Mouse (Mus musculus): ENCODE results near the gene Olfr811.

The Olfr811 gene

DNA sequence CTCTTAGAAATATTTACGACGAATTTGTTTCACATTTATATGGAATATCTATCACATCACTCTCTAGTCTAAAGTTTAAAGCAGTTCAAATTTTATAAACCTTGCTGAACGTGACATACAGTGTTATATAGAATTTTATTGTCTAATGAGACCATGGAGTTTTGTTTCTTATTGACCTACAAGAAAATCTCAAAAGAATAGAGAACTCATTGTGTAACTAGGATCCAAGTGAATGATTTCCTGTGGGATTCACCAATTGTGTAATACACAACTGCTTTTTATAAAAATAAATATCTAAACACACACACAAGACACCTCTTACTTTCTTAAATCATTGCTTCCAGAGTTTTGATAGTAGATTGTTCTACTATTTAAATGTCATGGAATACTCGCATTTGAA lies at the start of gene Olfr811:
TSS of gene Olfr811 (minus strand) at position 101 of the 400 bp plus-strand sequence.
- DNase-seq (ENCODE audit: low spot score in 2 of 2), result no peak

- DNase-seq (ENCODE audit: low spot score in 2 of 2), result no peak
Measured at GRCm38 (mm10) chr10:129847343-129847742, 43.1 kb upstream of the Olfr811 start.

DNA sequence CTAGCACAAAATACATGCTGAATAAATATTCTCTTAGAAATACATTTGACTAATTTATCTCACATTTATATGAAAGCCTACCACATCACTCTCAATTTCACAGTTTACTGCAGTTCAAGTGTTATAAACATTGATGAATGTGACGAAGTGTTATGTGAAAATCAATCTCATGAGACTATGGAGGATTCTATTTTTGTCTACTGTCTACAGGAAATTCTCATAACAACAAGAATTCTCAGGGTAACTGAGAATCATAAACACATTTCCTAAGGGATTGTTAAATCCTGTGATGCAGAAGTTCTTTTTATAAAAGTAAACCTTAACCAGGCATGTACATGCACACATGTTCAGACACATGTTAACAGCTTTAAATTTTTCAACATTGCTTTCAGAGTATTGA lies 41.8 kb upstream of the Olfr811 start, which contains the start of gene Olfr812:
TSS of gene Olfr812 (minus strand) at position 101 of the 400 bp plus-strand sequence.
- no peak for DNase-seq (ENCODE audit: low spot score in 2 of 2)

GRCm38 (mm10) chr10:129794817-129795216 lies 9.4 kb downstream of the Olfr811 start, which contains the start of gene Olfr810:
Gene Olfr810 (minus strand): TSS chr10:129794917.
- DNase-seq (ENCODE audit: low spot score in 2 of 2), result no peak

- DNase-seq (ENCODE audit: low spot score in 2 of 2), result no peak
Measured at GRCm38 (mm10) chr10:129778123-129778522, 26.1 kb downstream of the Olfr811 start.

GRCm38 (mm10) chr10:129774338-129774737 lies 29.9 kb downstream of the Olfr811 start, which contains the start of gene Olfr809:
Gene Olfr809 (plus strand): TSS chr10:129774638.
- no peak for DNase-seq (ENCODE audit: low spot score in 2 of 2)

DNA sequence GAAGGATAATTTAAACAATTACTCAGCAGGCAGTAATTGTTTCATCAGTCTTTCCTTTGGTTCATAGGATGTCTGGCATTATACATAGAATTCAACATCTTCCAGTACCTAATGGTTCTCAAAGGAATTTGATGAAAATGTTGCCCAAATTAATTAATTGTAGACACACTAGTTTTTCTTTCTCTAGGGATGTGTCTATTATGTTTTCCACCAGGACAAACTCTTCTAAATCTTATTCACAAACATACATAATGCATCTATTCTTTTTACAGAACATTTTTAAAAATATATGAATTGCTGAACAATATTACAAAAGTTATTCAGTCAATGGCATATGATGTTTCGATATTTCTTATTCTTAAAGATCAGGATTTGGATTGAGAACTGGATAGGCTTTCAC lies 39.0 kb downstream of the Olfr811 start, which contains the start of gene Olfr808:
TSS of gene Olfr808 (plus strand) at position 301 of the 400 bp plus-strand sequence.
- DNase-seq (ENCODE audit: low spot score in 2 of 2), result no peak

- DNase-seq (ENCODE audit: low spot score in 2 of 2), result no peak
Measured at GRCm38 (mm10) chr10:129757693-129758092, 46.5 kb downstream of the Olfr811 start, which contains the start of gene Olfr807. Gene Olfr807 (minus strand): TSS chr10:129757793.
